Mouse (Mus musculus) NIH3T3 (cell line): ENCODE measurements around the gene 2310050C09Rik.
A peak's percentile ranks its signal among the peaks of the same experiment; 100 is the strongest.

Experiments used
- DNase-seq: peaks from one replicate; pipeline ENCODE4 v3.0.0-alpha.2; 2012; ENCODE audit warnings: low read depth

The 2310050C09Rik gene

DNA sequence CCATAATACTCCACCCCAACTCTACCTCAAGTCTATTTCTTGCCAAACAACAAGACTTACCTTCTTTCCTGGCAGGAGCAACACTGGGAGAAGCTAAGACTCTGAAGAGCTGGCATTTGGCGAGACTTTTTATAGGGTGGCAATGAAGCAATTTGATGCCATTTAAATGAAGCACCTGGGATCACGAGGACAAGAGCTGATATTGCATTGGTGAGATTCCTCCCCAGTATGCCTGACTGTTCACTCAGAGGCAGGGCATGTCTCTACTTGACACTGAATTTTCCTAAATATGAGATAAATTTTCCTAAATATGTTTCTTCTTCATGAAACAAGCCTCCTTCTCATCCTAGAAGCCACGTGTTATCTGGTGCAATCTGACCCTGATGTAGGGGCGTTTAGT is at the start of gene 2310050C09Rik:
Gene 2310050C09Rik (minus strand): TSS at position 101 of the 400 bp plus-strand sequence.
- DNase-seq, result no peak

DNA sequence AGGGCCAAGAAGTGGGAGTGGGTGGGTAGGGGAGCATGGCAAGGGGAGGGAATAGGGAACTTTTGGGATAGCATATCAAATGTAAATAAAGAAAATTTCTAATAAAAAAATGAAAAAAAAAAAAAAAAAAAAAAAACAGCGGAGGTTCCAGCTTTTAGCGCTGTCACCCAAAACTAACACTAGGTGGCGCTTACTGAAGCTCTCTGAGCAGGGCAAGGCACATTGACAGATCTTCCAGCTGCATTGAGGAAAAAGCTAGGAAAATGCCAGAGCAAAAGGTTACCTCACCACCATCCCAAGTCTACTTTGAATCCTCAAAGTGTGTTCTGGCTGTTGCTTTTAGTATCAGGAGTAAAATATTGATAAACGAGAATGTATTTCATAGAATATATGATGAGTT is 37.6 kb upstream of the 2310050C09Rik start:
- peak; percentile 59 for DNase-seq

DNA sequence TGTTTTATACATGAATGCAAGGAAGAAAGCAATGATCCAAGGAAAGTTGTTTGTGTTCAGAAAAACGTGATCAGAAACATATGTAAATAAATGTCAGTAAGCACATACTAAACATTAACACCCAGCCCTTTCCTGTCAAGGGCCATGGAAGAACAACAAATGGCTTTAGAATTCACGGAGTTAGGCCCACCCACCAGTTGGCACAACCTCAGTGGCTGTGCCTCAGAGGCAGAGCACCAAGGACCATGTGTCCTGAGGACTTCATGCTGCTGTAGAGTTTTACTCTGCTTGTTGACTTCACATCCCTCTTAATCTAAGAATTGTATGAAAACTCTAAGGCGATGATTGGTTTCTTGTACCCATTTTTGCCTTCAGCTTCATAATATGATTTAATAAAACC is 35.2 kb upstream of the 2310050C09Rik start:
- DNase-seq, result no peak

DNA sequence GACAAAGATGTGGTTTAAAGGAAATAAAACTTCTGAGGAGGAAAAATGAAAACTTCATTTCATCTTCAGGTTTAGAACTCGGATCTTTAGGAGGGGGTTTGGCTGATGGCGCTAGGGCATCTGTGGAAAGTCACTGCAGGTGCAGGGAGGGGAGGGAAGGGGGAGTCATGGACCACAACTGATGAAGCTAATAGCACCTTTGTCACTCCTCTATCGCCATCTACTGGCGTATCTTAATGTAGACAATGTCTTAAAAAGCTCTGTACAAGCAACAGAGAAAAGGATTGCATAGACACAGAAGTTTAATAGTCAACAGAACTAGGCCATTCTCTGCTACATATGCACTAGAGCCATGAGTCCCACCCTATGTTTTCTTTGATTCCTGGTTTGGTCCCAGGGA is 33.6 kb upstream of the 2310050C09Rik start:
- DNase-seq, result peak; percentile 28

DNA sequence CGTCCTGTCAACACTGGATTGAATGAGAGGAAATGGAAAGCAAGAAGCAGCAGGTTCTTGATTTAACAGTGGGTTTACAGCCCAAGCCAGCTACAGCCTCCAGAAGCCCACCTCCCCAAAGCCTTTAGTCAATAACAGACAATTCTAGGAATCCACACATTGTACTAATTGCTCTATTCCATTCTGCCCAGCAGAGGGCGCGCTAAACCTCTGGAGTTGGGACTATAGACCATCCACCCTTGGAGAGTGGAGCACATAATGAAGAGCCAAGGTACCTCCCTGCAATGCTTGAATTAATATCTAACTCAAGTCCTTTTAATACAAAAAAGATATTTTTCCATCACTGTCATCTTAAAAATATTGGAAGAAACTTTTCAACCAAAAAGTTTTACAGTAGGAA is 33.0 kb upstream of the 2310050C09Rik start:
- DNase-seq, result peak; percentile 53

DNA sequence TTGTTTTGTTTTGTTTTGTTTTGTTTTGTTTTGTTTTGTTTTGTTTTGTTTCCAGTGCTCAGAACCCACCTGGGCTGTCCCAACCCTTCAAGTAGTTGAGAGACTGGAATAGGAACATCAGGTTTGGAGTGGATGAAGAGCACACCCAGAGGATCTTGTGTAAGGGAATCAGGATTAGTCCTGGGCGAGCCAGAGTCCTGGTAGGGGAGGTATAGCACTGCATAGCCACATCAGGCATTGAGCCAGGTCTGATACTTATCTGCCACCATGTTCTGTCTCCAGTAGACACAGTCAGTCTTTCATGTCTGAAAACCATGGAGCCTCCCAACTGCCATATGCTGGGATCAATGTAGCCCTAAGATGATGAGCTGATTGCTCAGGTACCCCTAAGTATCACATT is 24.5 kb upstream of the 2310050C09Rik start:
- no peak for DNase-seq

DNA sequence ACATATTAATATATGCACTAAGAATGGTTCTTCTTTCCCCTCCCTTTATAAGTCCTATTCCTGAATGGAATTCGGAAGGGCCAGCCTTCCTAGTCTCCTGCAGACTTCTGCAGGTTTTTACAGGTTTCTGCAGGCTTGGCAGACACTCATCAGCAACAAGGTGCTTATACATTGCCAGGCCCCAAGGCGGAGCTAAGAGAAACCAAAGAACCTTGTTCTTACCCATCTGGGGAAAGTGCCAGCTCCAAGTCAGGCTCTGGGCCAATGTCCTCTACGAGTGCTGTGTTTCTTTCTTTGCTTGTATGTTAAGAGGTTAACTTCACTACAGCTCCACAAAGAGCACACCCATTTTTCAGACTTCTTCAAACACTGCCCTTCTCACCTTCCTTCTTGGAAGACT is 24.0 kb upstream of the 2310050C09Rik start:
- no peak for DNase-seq

DNA sequence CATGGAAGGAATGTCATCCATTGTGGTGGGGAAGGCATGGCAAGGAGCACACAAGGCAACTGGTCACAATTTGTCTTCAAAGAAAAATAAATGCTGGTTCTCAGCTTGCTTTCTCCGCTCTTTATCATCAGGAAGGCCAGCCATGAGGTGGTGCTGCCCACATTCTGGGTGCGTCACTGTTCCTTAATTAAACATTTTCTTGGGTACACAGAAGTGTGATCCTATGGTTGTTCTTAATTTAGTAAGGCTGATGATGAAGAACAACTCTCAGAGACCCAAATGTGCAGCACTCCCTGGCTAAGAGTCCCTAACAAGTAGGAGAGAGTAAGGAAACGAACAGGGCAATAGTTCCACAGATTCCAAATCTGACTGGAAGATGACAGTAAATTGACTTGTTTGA is 4.2 kb upstream of the 2310050C09Rik start:
- DNase-seq, result no peak

DNA sequence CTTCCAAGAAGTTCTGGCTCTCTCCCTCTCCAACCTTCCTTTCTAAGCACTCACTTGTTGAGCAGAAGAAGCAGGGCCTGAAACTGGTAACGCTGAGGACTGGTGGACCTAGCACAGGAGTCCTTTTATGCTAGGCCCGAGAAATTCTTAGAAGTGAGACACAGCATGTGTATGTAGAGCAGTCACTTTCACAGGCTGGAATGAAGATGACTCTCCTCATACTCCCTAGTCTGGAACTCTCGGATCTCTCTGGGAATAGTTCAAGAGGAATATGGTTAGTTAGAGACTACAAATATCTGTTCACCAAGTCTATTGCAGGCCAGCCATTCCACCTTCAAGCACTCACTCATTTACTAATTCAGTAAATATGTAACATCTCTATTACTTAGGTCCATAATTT is 18.8 kb downstream of the 2310050C09Rik start, which contains the start of gene Lce1l:
Gene Lce1l (minus strand): TSS at position 101 of the 400 bp plus-strand sequence.
- no peak for DNase-seq

DNA sequence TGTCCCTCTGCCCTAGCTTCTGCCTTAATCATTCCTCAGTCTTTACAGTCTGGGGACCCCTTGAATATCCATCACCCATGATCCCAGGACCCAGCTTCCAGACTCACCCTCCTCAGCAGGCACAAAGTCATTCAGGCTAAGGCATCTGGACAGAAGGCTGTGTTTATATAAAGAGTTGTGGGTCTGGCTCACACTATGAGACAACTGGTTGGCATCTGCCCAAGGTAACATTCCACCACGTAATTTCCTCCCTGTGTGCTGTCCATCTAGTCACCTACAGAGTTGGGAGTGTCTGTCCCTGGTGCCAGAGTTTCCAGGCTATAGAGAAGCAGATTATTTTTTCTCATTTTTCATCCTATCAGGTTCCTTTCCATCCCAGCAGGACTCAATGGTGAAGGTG is 42.9 kb downstream of the 2310050C09Rik start, which contains the start of gene Kprp:
Gene Kprp (minus strand): TSS at position 140 of the 400 bp plus-strand sequence.
- DNase-seq, result peak; percentile 2

DNA sequence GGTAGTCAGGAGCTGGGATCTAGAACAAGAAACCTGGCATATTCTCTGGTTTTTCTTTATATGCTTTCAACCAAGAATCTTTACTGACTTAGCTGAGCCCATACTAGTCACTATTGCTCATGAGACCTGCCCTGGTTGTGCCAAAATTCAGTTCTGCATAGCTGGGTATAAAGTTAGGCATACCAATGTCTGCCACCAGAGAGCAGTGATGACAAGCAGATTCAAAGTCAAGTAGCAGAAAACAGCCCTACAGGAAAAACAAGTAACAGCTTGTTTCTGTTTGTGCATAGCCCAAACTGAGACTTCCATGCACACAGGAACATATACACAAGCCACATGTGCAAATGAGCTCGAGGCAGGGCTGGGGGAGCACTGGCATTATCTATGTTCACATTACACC is 44.2 kb downstream of the 2310050C09Rik start:
- DNase-seq, result no peak
